Mouse (Mus musculus) small intestine, adult 2 months (tissue): ENCODE results near the gene Mccc1.

Experiments
- CTCF ChIP-seq: fragments of 200-500 bp; IDR thresholded peaks from 2 replicates; pipeline ENCODE4 v1.5.1; 2012; ENCODE audit warnings: low read depth, mild to moderate bottlenecking, control low read depth, inconsistent platforms, low read length, moderate library complexity, mixed read lengths; ENCODE audit not compliant: insufficient replicate concordance, insufficient read length; ENCODE audit errors: extremely low read depth
- POLR2A ChIP-seq: fragments of 200-500 bp; IDR thresholded peaks from 2 replicates; pipeline ENCODE4 v1.6.1; 2012; ENCODE audit warnings: low read depth, mild to moderate bottlenecking, control low read depth, inconsistent platforms, low read length, moderate library complexity

GRCm38 (mm10) chr3:36045086-36045485, 44.6 kb upstream of the Mccc1 start:
- no peak for TF ChIP-seq POLR2A
- TF ChIP-seq CTCF = no peak
